In the genomic region with DNA sequence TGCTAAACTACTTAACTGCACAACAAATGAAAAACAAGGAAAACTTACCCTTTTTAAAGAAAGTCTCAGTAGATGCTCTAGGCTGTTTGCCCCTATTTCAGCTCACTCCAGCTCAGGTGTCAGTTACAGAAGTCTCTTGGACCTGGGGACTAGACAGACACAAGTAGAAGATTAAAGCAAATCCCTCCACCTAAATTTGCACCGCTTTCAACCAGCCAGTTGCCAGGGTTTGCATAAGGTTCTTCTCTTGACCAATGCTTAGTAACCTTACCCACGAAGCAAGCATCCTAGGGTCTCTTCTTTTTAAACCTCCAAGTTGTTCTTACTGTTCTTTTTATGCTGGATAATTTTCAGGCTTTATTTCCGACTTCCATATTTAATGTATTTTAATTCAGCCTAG, we compare ENCODE assay signal across 8 mouse cellular contexts. TPM values are rescaled to one million over a fixed set of nuclear protein-coding genes. Genes with fewer than 3 reads are reported as not detected.
DNase-seq lines count a peak whose midpoint lies in the region; ATAC-seq and TF ChIP-seq lines count a peak whose summit lies in the region.

TSS of gene Slc39a10 (minus strand) at position 101 of the 400 bp plus-strand sequence.

- H3K36me3 ChIP-seq in kidney, embryonic 16.5 days (ENCODE audit: insufficient read depth, low read length): no peaks in the 10 kb centered on the region
- H3K36me3 ChIP-seq in kidney, adult 2 months (ENCODE audit: control insufficient read depth, insufficient read depth, low read length): no peaks in the 10 kb centered on the region
- H3K36me3 ChIP-seq in hindbrain, embryonic 10.5 days: no peaks in the 10 kb centered on the region

- peaks cover 7% of the 10 kb centered on the region; the same call in 1 of the 2 replicates for H3K4me1 ChIP-seq in kidney, embryonic 16.5 days (ENCODE audit: insufficient read depth, low read length)
- H3K4me1 ChIP-seq in kidney, adult 2 months (ENCODE audit: control insufficient read depth, insufficient read depth, low read length): no peaks in the 10 kb centered on the region
- peaks cover 11% of the 10 kb centered on the region; the same call in 1 of the 2 replicates for H3K4me1 ChIP-seq in hindbrain, embryonic 10.5 days (replicated peaks)

- no peak for TF ChIP-seq POLR2A in kidney, adult 2 months (IDR thresholded peaks at IDR 0.05; ENCODE audit: low read depth, low read length)

- H3K4me2 ChIP-seq in kidney, embryonic 16.5 days (replicated peaks; ENCODE audit: low read depth, low read length): no peak within 1 kb of the TSS

- H3K4me3 ChIP-seq in kidney, embryonic 16.5 days (ENCODE audit: low read length): no peak within 1 kb of the TSS
- H3K4me3 ChIP-seq in kidney, adult 2 months (ENCODE audit: insufficient read depth, low read depth, low read length): no peak within 1 kb of the TSS
- no peak within 1 kb of the TSS for H3K4me3 ChIP-seq in hindbrain, embryonic 10.5 days

- no peak for ATAC-seq in kidney, embryonic 16.5 days (ENCODE audit: low FRiP score, low TSS enrichment)
- ATAC-seq in megakaryocyte progenitor cell, adult 5-6 weeks (replicated peaks; ENCODE audit: poor library complexity): no peak

- H3K27ac ChIP-seq in kidney, embryonic 16.5 days (ENCODE audit: low read length): no peak within 1 kb of the TSS
- H3K27ac ChIP-seq in kidney, adult 2 months (ENCODE audit: insufficient read depth, low read depth, low read length): no peak within 1 kb of the TSS
- no peak within 1 kb of the TSS for H3K27ac ChIP-seq in hindbrain, embryonic 10.5 days

- TF ChIP-seq CTCF in kidney, adult 2 months (conservative IDR thresholded peaks at IDR 0.05; ENCODE audit: insufficient read depth, insufficient read length, low read depth, low read length): no peak

- no peak for DNase-seq in kidney, adult 2 months
- no peak for DNase-seq in adrenal gland, postnatal 36 days
- DNase-seq in hindbrain, embryonic 10.5 days (ENCODE audit: low spot score): no peak
- DNase-seq in embryo, embryonic 9.5 days (ENCODE audit: extremely low spot score): no peak
- no peak for DNase-seq in MN1 (ENCODE audit: low spot score)
- no peak for DNase-seq in urinary bladder, postnatal 4 days (ENCODE audit: low spot score in 2 of 2)

- no peaks in the 10 kb centered on the region for H3K9me3 ChIP-seq in kidney, embryonic 16.5 days (ENCODE audit: low read length)
- no peaks in the 10 kb centered on the region for H3K9me3 ChIP-seq in hindbrain, embryonic 10.5 days

- no peak within 1 kb of the TSS for H3K9ac ChIP-seq in kidney, embryonic 16.5 days (replicated peaks; ENCODE audit: low read length)

- WGBS in kidney, embryonic 16.5 days: 65% methylated on average over 3 of the region's 3 CpGs
- WGBS in kidney, adult 2 months: 86% methylated on average over 3 of the region's 3 CpGs
- WGBS in hindbrain, embryonic 10.5 days: 67% methylated on average over 3 of the region's 3 CpGs

- H3K27me3 ChIP-seq in kidney, embryonic 16.5 days (ENCODE audit: insufficient read depth, low read length): no peaks in the 10 kb centered on the region
- no peaks in the 10 kb centered on the region for H3K27me3 ChIP-seq in kidney, adult 2 months (replicated peaks; ENCODE audit: control insufficient read depth, insufficient read depth, low read length)
- H3K27me3 ChIP-seq in hindbrain, embryonic 10.5 days (ENCODE audit: insufficient read depth, poor library complexity, severe bottlenecking): no peaks in the 10 kb centered on the region

RNA-seq across cellular contexts. Expression of gene Slc39a10, which starts in this region (rescaled TPM):
- polyA plus RNA-seq in kidney, embryonic 16.5 days (2015; fragmentation: Nextera tagmentation; extraction: Ambion mirVana): 39.6 and 42.8 TPM in 2 replicates
- polyA plus RNA-seq in kidney, adult 2 months (2012; rRNA removed): 7.5 and 8.1 TPM in 2 replicates
- total RNA-seq in adrenal gland, postnatal 36 days (2021): 10 to 100 TPM; 21.0 to 22.0 TPM
- polyA plus RNA-seq in hindbrain, embryonic 10.5 days (2016; fragmentation: Nextera tagmentation; extraction: Ambion mirVana): 44.6 and 63.8 TPM in 2 replicates
- total RNA-seq in megakaryocyte progenitor cell, adult 5-6 weeks (2015): 22.0 and 25.4 TPM in 2 replicates
- 14.2 and 18.1 TPM in 2 replicates for total RNA-seq in megakaryocyte progenitor cell, adult 5-6 weeks (2017)
